Mouse (Mus musculus): ENCODE results near the gene Mink1. TPM values are rescaled to one million over a fixed set of nuclear protein-coding genes. Genes with fewer than 3 reads are reported as not detected.

Mink1 gene
- polyA plus RNA-seq, 1 experiment from 2014 or later = 8.1 TPM

DNA sequence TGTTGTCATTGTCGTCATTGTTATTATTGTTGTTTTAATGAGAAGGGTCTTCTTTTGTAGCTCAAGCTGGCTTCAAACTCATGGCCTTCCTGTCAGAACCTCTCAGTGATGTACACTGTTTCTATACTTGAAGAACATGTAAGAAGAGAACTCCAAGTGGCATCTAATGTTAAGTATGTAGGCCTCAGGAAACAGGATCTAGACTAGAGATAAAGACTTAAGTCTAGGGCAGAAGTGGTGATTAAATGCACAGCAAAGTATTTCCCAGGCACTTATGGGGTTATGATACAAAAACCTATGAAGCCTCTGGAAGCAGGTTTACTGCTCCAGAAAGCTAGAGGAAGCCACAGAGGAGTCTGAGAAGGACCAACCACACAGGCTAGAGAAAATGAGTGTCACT, 75.6 kb downstream of the Mink1 start:
- no peak overlapping the region for H3K4me2 ChIP-seq
- no peaks in the 10 kb centered on the region for H3K36me3 ChIP-seq
- H3K4me1 ChIP-seq (replicated peaks) = peaks cover 9% of the 10 kb centered on the region
- peak overlapping the region; percentile 46; the same call in 1 of the 2 replicates for H3K27ac ChIP-seq
- no peaks in the 10 kb centered on the region for H3K9me3 ChIP-seq (replicated peaks)
- no peak for ATAC-seq (replicated peaks; ENCODE audit: insufficient number of reproducible peaks, insufficient read depth, low FRiP score, low read depth)
- no peak overlapping the region for H3K4me3 ChIP-seq
- 54% methylated on average over 1 of the region's 1 CpGs for WGBS
- no peak overlapping the region for H3K9ac ChIP-seq
- no peaks in the 10 kb centered on the region for H3K27me3 ChIP-seq

DNA sequence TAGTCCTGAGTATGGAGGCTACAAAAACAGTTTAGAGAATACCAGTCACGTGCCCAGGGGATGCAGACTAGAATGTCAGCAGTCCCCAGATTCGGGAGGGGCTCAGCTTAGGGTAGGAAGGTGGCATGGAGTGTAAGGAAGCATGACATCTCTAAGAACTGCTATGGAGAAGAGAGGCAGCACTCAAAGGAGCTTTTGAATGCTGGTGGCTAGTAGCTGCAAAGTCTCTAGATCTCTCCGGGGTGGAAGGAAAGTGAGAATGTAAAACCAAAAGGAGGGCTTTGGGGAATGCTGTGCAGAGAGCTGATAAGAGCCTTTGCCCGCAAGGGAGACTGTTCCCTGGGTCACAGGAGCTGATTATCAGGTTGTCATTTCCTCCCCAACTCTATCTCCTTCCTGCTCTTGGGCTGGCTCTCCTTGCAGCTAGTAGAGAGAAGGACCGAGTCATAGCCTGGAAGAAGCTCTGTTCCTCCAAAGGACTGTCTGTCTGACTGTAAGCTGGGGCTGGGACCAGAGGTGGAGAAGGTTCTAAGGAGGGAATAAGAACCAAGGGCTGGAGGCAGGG, 76.1 kb downstream of the Mink1 start, which contains the start of gene Gp1ba:
Gene Gp1ba (plus strand): TSS at position 409 of the 565 bp plus-strand sequence.
- 9% methylated on average over 5 of the region's 5 CpGs for WGBS
- peak within 1 kb of the TSS; percentile 46; the same call in 1 of the 2 replicates for H3K27ac ChIP-seq
- H3K4me1 ChIP-seq (replicated peaks) = peaks cover 9% of the 10 kb centered on the region
- H3K9me3 ChIP-seq (replicated peaks) = no peaks in the 10 kb centered on the region
- H3K9ac ChIP-seq = no peak within 1 kb of the TSS
- no peaks in the 10 kb centered on the region for H3K36me3 ChIP-seq
- ATAC-seq (replicated peaks; ENCODE audit: insufficient number of reproducible peaks, insufficient read depth, low FRiP score, low read depth) = no peak
- peak within 1 kb of the TSS; percentile 1; the same call in 1 of the 2 replicates for H3K4me2 ChIP-seq
- no peaks in the 10 kb centered on the region for H3K27me3 ChIP-seq
- H3K4me3 ChIP-seq = no peak within 1 kb of the TSS

GRCm38 (mm10) chr11:70639976-70640375, 77.3 kb downstream of the Mink1 start:
- Histone ChIP-seq H3K27me3 (no peaks in the 10 kb centered on the region), H3K4me3 (no peak overlapping the region), H3K27ac (no peak overlapping the region), H3K4me1 (replicated peaks) (peaks cover 11% of the 10 kb centered on the region), H3K9ac (no peak overlapping the region), H3K9me3 (replicated peaks) (no peaks in the 10 kb centered on the region), H3K36me3 (peaks cover 11% of the 10 kb centered on the region; the same call in 1 of the 2 replicates), H3K4me2 (no peak overlapping the region)
- 0 out of 2 replicates have a peak, but pooled peaks have one; percentile 15 for ATAC-seq (replicated peaks; ENCODE audit: insufficient number of reproducible peaks, insufficient read depth, low FRiP score, low read depth)
- 76% methylated on average over 8 of the region's 8 CpGs for WGBS

DNA sequence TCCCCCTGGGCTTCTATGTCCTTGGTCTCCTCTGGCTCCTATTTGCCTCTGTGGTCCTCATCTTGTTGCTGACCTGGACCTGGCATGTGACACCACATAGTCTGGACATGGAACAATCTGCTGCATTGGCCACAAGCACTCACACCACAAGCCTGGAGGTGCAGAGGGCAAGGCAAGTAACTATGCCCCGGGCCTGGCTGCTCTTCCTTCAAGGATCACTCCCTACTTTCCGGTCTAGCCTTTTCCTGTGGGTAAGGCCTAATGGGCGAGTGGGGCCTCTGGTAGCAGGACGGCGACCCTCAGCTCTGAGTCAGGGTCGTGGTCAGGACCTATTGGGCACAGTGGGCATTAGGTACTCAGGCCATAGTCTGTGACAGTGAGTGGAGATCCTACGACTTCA, 78.6 kb downstream of the Mink1 start:
- no peaks in the 10 kb centered on the region for H3K9me3 ChIP-seq (replicated peaks)
- ATAC-seq (replicated peaks; ENCODE audit: insufficient number of reproducible peaks, insufficient read depth, low FRiP score, low read depth) = no peak

GRCm38 (mm10) chr11:70643051-70643450, 80.4 kb downstream of the Mink1 start:
- Histone ChIP-seq H3K4me2 (no peak overlapping the region), H3K4me1 (replicated peaks) (peaks cover 27% of the 10 kb centered on the region), H3K9ac (no peak overlapping the region), H3K4me3 (no peak overlapping the region), H3K36me3 (peaks cover 13% of the 10 kb centered on the region; the same call in 1 of the 2 replicates), H3K27me3 (no peaks in the 10 kb centered on the region), H3K27ac (no peak overlapping the region), H3K9me3 (replicated peaks) (no peaks in the 10 kb centered on the region)
- no peak for ATAC-seq (replicated peaks; ENCODE audit: insufficient number of reproducible peaks, insufficient read depth, low FRiP score, low read depth)
- WGBS = 89% methylated on average over 6 of the region's 6 CpGs

More for the DNA sequence above, 78.6 kb downstream of the Mink1 start:
- H3K27ac ChIP-seq = no peak overlapping the region
- H3K4me2 ChIP-seq = no peak overlapping the region
- WGBS = 83% methylated on average over 7 of the region's 7 CpGs
- no peak overlapping the region for H3K9ac ChIP-seq
- no peak overlapping the region for H3K4me3 ChIP-seq
- H3K4me1 ChIP-seq (replicated peaks) = peaks cover 24% of the 10 kb centered on the region
- H3K36me3 ChIP-seq = peaks cover 13% of the 10 kb centered on the region; the same call in 1 of the 2 replicates
- H3K27me3 ChIP-seq = no peaks in the 10 kb centered on the region

- Histone ChIP-seq H3K9ac (peak overlapping the region; percentile 83; the same call in 1 of the 2 replicates), H3K27ac (no peak overlapping the region), H3K4me2 (peak overlapping the region; percentile 73; the same call in 1 of the 2 replicates), H3K4me1 (replicated peaks) (peaks cover 33% of the 10 kb centered on the region), H3K36me3 (peaks cover 19% of the 10 kb centered on the region), H3K4me3 (no peak overlapping the region), H3K9me3 (replicated peaks) (no peaks in the 10 kb centered on the region), H3K27me3 (no peaks in the 10 kb centered on the region)
- ATAC-seq (replicated peaks; ENCODE audit: insufficient number of reproducible peaks, insufficient read depth, low FRiP score, low read depth) = no peak
- 89% methylated on average over 8 of the region's 8 CpGs for WGBS
These were observed 82.0 kb downstream of the Mink1 start for GRCm38 (mm10) chr11:70644564-70645103.

- peaks cover 27% of the 10 kb centered on the region for H3K36me3 ChIP-seq
- no peak for ATAC-seq (replicated peaks; ENCODE audit: insufficient number of reproducible peaks, insufficient read depth, low FRiP score, low read depth)
- peak overlapping the region; percentile 72 for H3K4me3 ChIP-seq
- H3K4me2 ChIP-seq = peak overlapping the region; percentile 73
- peak overlapping the region; percentile 95 for H3K27ac ChIP-seq
- H3K9ac ChIP-seq = peak overlapping the region; percentile 83
- H3K27me3 ChIP-seq = no peaks in the 10 kb centered on the region
- WGBS = 75% methylated on average over 12 of the region's 12 CpGs
- peaks cover 42% of the 10 kb centered on the region for H3K4me1 ChIP-seq (replicated peaks)
- H3K9me3 ChIP-seq (replicated peaks) = no peaks in the 10 kb centered on the region
These were observed 83.0 kb downstream of the Mink1 start for GRCm38 (mm10) chr11:70645461-70646258.

GRCm38 (mm10) chr11:70646259-70646555, 83.5 kb downstream of the Mink1 start:
- H3K36me3 ChIP-seq = peaks cover 32% of the 10 kb centered on the region
- no peaks in the 10 kb centered on the region for H3K9me3 ChIP-seq (replicated peaks)
- ATAC-seq (replicated peaks; ENCODE audit: insufficient number of reproducible peaks, insufficient read depth, low FRiP score, low read depth) = no peak
- H3K4me1 ChIP-seq (replicated peaks) = peaks cover 46% of the 10 kb centered on the region
- H3K9ac ChIP-seq = peak overlapping the region; percentile 83
- H3K27me3 ChIP-seq = no peaks in the 10 kb centered on the region
- peak overlapping the region; percentile 73 for H3K4me2 ChIP-seq
- H3K4me3 ChIP-seq = peak overlapping the region; percentile 72
- 15% methylated on average over 3 of the region's 3 CpGs for WGBS
- peak overlapping the region; percentile 95 for H3K27ac ChIP-seq

- peaks cover 40% of the 10 kb centered on the region for H3K36me3 ChIP-seq
- no peaks in the 10 kb centered on the region for H3K27me3 ChIP-seq
- peak within 1 kb of the TSS; percentile 95 for H3K27ac ChIP-seq
- H3K9ac ChIP-seq = peak within 1 kb of the TSS; percentile 83
- peaks cover 53% of the 10 kb centered on the region for H3K4me1 ChIP-seq (replicated peaks)
- H3K9me3 ChIP-seq (replicated peaks) = no peaks in the 10 kb centered on the region
- under 1% methylated on average over 63 of the region's 63 CpGs for WGBS
- ATAC-seq (replicated peaks; ENCODE audit: insufficient number of reproducible peaks, insufficient read depth, low FRiP score, low read depth) = peak; percentile 90
- peak within 1 kb of the TSS; percentile 72 for H3K4me3 ChIP-seq
- H3K4me2 ChIP-seq = peak within 1 kb of the TSS; percentile 85
These were observed 84.3 kb downstream of the Mink1 start, which contains the start of the genes Rnf167 and Slc25a11 for GRCm38 (mm10) chr11:70646691-70647650. Gene Rnf167 (plus strand): TSS chr11:70647235. Gene Slc25a11 (minus strand): TSS chr11:70647479.

DNA sequence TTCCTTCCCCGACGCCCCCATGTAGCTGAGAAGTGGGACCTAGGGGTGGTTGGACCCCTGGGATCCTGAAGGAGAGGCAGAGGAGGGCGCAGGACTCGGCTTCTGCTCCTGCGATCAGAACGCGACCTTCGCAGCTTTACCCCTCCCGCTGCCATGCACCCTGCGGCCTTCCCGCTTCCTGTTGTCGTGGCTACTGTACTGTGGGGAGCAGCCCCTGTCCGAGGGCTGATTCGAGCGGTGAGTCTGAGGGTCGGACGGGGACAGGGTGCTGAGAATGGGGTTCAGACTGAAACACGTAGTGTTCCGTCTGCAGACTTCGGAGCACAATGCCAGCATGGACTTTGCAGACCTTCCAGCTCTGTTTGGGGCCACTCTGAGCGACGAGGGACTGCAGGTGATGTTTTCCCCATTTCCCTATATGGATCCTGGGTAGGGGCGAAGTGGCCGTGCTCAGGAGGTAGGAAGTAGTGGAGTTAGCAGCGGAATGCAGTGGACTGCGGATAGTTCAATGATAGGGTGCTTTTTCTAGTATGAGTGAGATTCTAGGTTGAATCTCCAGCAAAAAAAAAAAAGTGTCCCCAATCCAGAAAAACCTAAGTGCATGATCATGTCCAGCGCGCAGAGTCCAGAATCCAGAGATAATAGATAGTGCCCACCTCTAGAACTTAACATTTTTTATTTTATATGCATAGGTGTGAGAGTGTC, 85.2 kb downstream of the Mink1 start:
- peaks cover 49% of the 10 kb centered on the region for H3K36me3 ChIP-seq
- H3K9ac ChIP-seq = peak overlapping the region; percentile 79
- WGBS = 3% methylated on average over 28 of the region's 28 CpGs
- peaks cover 62% of the 10 kb centered on the region for H3K4me1 ChIP-seq (replicated peaks)
- no peaks in the 10 kb centered on the region for H3K27me3 ChIP-seq
- H3K9me3 ChIP-seq (replicated peaks) = no peaks in the 10 kb centered on the region
- peak overlapping the region; percentile 95 for H3K27ac ChIP-seq
- H3K4me3 ChIP-seq = peak overlapping the region; percentile 72
- peak overlapping the region; percentile 85 for H3K4me2 ChIP-seq
- no peak for ATAC-seq (replicated peaks; ENCODE audit: insufficient number of reproducible peaks, insufficient read depth, low FRiP score, low read depth)
